In the genomic region with DNA sequence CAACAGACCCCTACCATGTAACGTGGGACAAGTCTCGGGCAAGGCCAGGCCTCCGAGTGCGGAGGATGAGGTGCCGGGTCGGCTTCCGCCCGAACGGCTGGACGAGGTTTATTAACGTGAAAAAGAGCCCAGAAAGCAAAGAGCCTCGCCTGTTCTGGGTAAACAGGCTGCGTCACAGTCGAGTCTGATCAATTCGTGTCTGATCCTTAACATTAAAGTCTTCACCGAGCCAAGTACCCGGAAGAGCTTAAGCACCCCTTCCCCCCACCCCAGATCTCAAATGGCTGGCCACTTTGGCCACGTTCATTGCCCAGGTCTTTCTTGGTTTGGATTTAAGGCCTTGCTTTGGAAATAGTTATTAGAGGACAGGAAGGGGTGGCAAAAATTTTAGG, we compare ENCODE assay signal across 8 mouse cellular contexts. TPM values are rescaled to one million over a fixed set of nuclear protein-coding genes. Genes with fewer than 3 reads are reported as not detected.
DNase-seq lines count a peak whose midpoint lies in the region; ATAC-seq and TF ChIP-seq lines count a peak whose summit lies in the region.

No protein-coding gene starts in this region.

- no peak for DNase-seq in cerebellum, postnatal 4 days (ENCODE audit: low spot score in 2 of 2)
- DNase-seq in testis, postnatal 10 days (ENCODE audit: low spot score): no peak
- no peak for DNase-seq in stomach, postnatal 0 days (ENCODE audit: low spot score)
- DNase-seq in cerebellum, postnatal 25 days: no peak
- no peak for DNase-seq in layer of hippocampus, adult 9-11 months

- H3K27ac ChIP-seq in testis, adult 2 months (ENCODE audit: control insufficient read depth, insufficient read depth, low read depth, low read length): peak overlapping the region; percentile 93
- H3K27ac ChIP-seq in limb, embryonic 13.5 days: peak overlapping the region; percentile 92
- peak overlapping the region; percentile 91 for H3K27ac ChIP-seq in stomach, postnatal 0 days (replicated peaks)

- TF ChIP-seq EP300 in stomach, postnatal 0 days (optimal IDR thresholded peaks at IDR 0.05): no peak

- H3K4me3 ChIP-seq in testis, adult 2 months (ENCODE audit: control insufficient read depth, low read depth, low read length): peak overlapping the region; percentile 99
- H3K4me3 ChIP-seq in limb, embryonic 13.5 days: peak overlapping the region; percentile 100
- peak overlapping the region; percentile 95 for H3K4me3 ChIP-seq in stomach, postnatal 0 days (ENCODE audit: low read depth, low read length)

- WGBS in limb, embryonic 13.5 days: under 1% methylated on average over 18 of the region's 18 CpGs
- WGBS in stomach, postnatal 0 days: 0% methylated on average over 18 of the region's 18 CpGs

- ATAC-seq in cerebellum, adult (ENCODE audit: insufficient number of reproducible peaks, low FRiP score, low TSS enrichment): 0 out of 2 replicates have a peak, but pooled peaks have one; percentile 21
- ATAC-seq in limb, embryonic 13.5 days (ENCODE audit: low FRiP score, low read depth): no peak
- peak; percentile 0; the same call in 1 of the 2 replicates for ATAC-seq in stomach, postnatal 0 days (ENCODE audit: low FRiP score, low TSS enrichment)

- H3K4me1 ChIP-seq in testis, adult 2 months (ENCODE audit: control insufficient read depth, insufficient read depth, low read length): peaks cover 11% of the 10 kb centered on the region
- peaks cover 24% of the 10 kb centered on the region for H3K4me1 ChIP-seq in limb, embryonic 13.5 days
- no peaks in the 10 kb centered on the region for H3K4me1 ChIP-seq in stomach, postnatal 0 days (replicated peaks; ENCODE audit: control insufficient read depth, insufficient read depth)

- TF ChIP-seq CTCF in testis, adult 2 months (IDR thresholded peaks at IDR 0.05; ENCODE audit: control insufficient read depth, insufficient read depth, insufficient replicate concordance, low read depth, low read length): no peak
- TF ChIP-seq CTCF in stomach, postnatal 0 days (IDR thresholded peaks at IDR 0.05; ENCODE audit: low read depth): no peak

- peak overlapping the region; percentile 94 for H3K4me2 ChIP-seq in limb, embryonic 13.5 days (replicated peaks)
- peak overlapping the region; percentile 79 for H3K4me2 ChIP-seq in stomach, postnatal 0 days (replicated peaks; ENCODE audit: low read depth)

- TF ChIP-seq POLR2A in testis, adult 2 months (IDR thresholded peaks at IDR 0.05; ENCODE audit: control insufficient read depth, low read depth, low read length): no peak

- H3K9ac ChIP-seq in limb, embryonic 13.5 days: peak overlapping the region; percentile 100
- peak overlapping the region; percentile 100 for H3K9ac ChIP-seq in stomach, postnatal 0 days (ENCODE audit: low read length)

- H3K36me3 ChIP-seq in testis, adult 2 months (ENCODE audit: control insufficient read depth, insufficient read depth, low read length): no peaks in the 10 kb centered on the region
- H3K36me3 ChIP-seq in limb, embryonic 13.5 days: peaks cover 33% of the 10 kb centered on the region
- H3K36me3 ChIP-seq in stomach, postnatal 0 days (ENCODE audit: control insufficient read depth, insufficient read depth, low read length): peaks cover 12% of the 10 kb centered on the region

- no peaks in the 10 kb centered on the region for H3K9me3 ChIP-seq in limb, embryonic 13.5 days
- H3K9me3 ChIP-seq in stomach, postnatal 0 days (ENCODE audit: control insufficient read depth, low read length): no peaks in the 10 kb centered on the region

- H3K27me3 ChIP-seq in testis, adult 2 months (ENCODE audit: control insufficient read depth, insufficient read depth, low read length): no peaks in the 10 kb centered on the region
- H3K27me3 ChIP-seq in limb, embryonic 13.5 days: no peaks in the 10 kb centered on the region
- H3K27me3 ChIP-seq in stomach, postnatal 0 days (ENCODE audit: control insufficient read depth, insufficient read depth, low read length): no peaks in the 10 kb centered on the region

RNA-seq across cellular contexts. Expression of a gene that starts 0.8 kb away (rescaled TPM):
- polyA plus RNA-seq in testis, adult 2 months (2012; rRNA removed): 236 and 267 TPM in 2 replicates
- polyA plus RNA-seq in limb, embryonic 13.5 days (2015; fragmentation: Nextera tagmentation; extraction: Ambion mirVana): 1,012 and 1,039 TPM in 2 replicates
- polyA plus RNA-seq in stomach, postnatal 0 days (2015; fragmentation: Nextera tagmentation; extraction: Ambion mirVana): 863 and 874 TPM in 2 replicates

RNA-seq across cellular contexts. Expression of a gene that starts 4.5 kb away (rescaled TPM):
- 76.7 and 79.4 TPM in 2 replicates for polyA plus RNA-seq in testis, adult 2 months (2012; rRNA removed)
- 20.0 and 20.7 TPM in 2 replicates for polyA plus RNA-seq in limb, embryonic 13.5 days (2015; fragmentation: Nextera tagmentation; extraction: Ambion mirVana)
- polyA plus RNA-seq in stomach, postnatal 0 days (2015; fragmentation: Nextera tagmentation; extraction: Ambion mirVana): 4.2 and 4.9 TPM in 2 replicates

RNA-seq across cellular contexts. Expression of a gene that starts 26.0 kb away (rescaled TPM):
- 7.3 and 7.6 TPM in 2 replicates for polyA plus RNA-seq in testis, adult 2 months (2012; rRNA removed)
- polyA plus RNA-seq in limb, embryonic 13.5 days (2015; fragmentation: Nextera tagmentation; extraction: Ambion mirVana): 0.74 and 1.1 TPM in 2 replicates
- polyA plus RNA-seq in stomach, postnatal 0 days (2015; fragmentation: Nextera tagmentation; extraction: Ambion mirVana): 0.05 and 0.08 TPM in 2 replicates

RNA-seq across cellular contexts. Expression of a gene that starts 31.3 kb away (rescaled TPM):
- polyA plus RNA-seq in testis, adult 2 months (2012; rRNA removed): 0.20 and 0.44 TPM in 2 replicates
- 7.0 and 8.8 TPM in 2 replicates for polyA plus RNA-seq in limb, embryonic 13.5 days (2015; fragmentation: Nextera tagmentation; extraction: Ambion mirVana)
- 7.5 and 9.8 TPM in 2 replicates for polyA plus RNA-seq in stomach, postnatal 0 days (2015; fragmentation: Nextera tagmentation; extraction: Ambion mirVana)

RNA-seq across cellular contexts. Expression of a gene that starts 41.0 kb away (rescaled TPM):
- polyA plus RNA-seq in testis, adult 2 months (2012; rRNA removed): 64.4 and 70.5 TPM in 2 replicates
- 0.33 and 0.50 TPM in 2 replicates for polyA plus RNA-seq in limb, embryonic 13.5 days (2015; fragmentation: Nextera tagmentation; extraction: Ambion mirVana)
- 0.40 and 0.45 TPM in 2 replicates for polyA plus RNA-seq in stomach, postnatal 0 days (2015; fragmentation: Nextera tagmentation; extraction: Ambion mirVana)
